Mouse (Mus musculus) cerebellum, adult 11 months (tissue): ENCODE measurements at regions not wholly inside any gene's neighbourhood (a gene's known extent, or its start where the extent isn't known, plus 50 kb on each side); places are given as distances from the start of the nearest gene placed in this dataset.
A peak's percentile ranks its signal among the peaks of the same experiment; 100 is the strongest.

Experiments
- DNase-seq: peaks from one replicate; pipeline ENCODE4 v3.0.0; 2022

GRCm38 (mm10) chr13:84345791-84346511, 123.9 kb downstream of the Tmem161b start:
- peak; percentile 26 for DNase-seq

DNA sequence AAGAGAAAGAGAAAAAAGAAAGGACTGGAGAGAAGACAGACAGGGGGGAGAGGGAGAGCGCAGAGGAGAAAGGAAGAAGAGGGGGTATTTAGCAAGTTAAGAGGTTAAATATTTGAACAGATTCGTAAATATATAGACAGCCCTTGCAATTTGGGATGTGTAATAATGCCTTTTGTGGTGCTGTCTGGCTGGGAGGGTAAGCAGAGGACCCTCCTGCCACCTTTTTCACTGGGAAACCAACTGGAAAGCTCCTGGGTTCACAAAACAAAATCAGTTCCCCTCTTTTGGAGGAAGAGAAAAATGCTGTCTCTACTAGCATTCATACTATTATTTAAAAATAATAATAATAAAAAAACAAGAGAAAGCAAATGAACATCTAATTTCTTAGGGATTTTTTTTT, 124.5 kb downstream of the Tmem161b start:
- DNase-seq, result no peak

DNA sequence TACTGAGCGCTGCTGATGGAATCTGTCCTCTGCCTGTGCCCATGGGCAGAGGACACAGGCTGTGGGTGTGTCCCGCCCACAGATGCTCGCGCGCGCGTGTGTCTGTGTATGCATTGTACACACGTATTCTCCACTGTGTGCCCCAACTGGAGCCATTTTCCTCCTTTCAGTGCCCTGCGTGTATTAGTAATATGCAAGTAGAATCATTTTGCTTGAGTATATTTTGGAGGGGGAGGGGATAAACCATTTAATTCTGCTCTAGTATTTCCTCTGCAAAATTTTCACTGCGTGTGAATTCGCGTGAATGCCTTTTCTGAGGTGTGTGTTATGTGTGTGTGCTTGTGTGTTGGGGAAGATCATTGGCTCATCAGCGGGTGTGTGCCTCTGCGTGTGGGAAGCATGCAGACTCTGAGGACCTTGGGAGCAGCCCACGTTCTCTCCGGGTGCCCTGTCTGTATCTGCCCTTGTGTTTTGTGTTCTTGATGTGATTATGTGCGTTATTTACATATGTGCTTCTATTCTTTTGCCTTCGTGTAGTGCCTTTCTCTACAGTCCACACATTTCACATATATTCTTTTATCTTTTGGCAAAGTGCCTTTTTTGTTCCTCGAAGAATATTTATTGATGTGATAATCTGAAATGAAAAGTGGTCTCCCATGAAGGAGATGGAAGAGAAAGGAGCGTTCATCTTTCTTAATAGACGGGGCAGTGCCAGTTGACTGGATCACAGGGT, 125.3 kb downstream of the Tmem161b start:
- DNase-seq, result peak; percentile 59

GRCm38 (mm10) chr13:84347914-84348700, 126.0 kb downstream of the Tmem161b start:
- peak; percentile 99 for DNase-seq

GRCm38 (mm10) chr13:84348701-84348975, 126.5 kb downstream of the Tmem161b start:
- no peak for DNase-seq

- DNase-seq, result peak; percentile 69
These were observed 127.1 kb downstream of the Tmem161b start for GRCm38 (mm10) chr13:84349001-84349720.

- no peak for DNase-seq
These were observed 127.6 kb downstream of the Tmem161b start for GRCm38 (mm10) chr13:84349721-84350040.

- no peak for DNase-seq
These were observed 128.7 kb downstream of the Tmem161b start for GRCm38 (mm10) chr13:84350791-84351190.

DNA sequence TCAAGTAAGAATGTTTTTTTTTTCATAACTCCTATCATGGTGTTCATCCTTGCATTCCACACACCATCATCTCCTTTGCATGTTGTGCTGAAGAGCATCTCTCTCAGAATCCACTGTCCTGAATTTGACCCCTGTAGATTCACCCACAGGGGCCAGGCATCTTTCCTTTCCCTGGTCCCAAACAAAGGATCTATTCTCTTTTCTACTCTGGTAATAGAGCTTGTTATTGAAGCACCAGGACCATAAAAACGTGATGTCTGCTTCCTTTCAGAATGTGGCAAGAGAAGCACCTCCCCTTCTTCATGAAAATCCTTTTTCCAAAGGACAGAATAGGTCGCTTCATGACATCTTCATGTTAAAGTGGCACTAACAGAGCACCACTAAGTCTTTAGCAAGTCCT, 134.4 kb downstream of the Tmem161b start:
- DNase-seq, result no peak

GRCm38 (mm10) chr13:84360536-84360935, 138.4 kb downstream of the Tmem161b start:
- no peak for DNase-seq

- no peak for DNase-seq
These were observed 142.0 kb downstream of the Tmem161b start for GRCm38 (mm10) chr13:84364069-84364468.

DNA sequence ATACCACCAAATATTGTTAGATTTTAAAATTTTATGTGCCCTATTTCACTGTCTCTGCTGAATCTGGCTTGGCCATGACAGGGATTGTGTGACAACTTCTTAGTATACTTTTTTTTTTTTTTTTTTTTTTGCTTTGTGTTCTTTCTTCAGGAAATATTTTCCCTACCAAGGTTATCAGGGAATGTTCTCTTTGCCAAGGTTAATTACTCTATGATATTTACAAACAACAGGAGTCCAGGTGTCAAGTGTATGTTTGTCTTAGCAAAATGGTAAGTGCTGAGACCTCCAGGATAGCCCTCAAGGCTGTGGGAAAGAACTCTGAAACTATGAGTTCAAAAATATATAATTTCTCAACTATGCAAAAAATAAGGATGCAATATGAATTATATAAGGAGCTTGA, 143.4 kb downstream of the Tmem161b start:
- no peak for DNase-seq

GRCm38 (mm10) chr13:84366017-84366416, 143.9 kb downstream of the Tmem161b start:
- DNase-seq, result no peak

- no peak for DNase-seq
These were observed 144.7 kb downstream of the Tmem161b start for GRCm38 (mm10) chr13:84366839-84367238.

DNA sequence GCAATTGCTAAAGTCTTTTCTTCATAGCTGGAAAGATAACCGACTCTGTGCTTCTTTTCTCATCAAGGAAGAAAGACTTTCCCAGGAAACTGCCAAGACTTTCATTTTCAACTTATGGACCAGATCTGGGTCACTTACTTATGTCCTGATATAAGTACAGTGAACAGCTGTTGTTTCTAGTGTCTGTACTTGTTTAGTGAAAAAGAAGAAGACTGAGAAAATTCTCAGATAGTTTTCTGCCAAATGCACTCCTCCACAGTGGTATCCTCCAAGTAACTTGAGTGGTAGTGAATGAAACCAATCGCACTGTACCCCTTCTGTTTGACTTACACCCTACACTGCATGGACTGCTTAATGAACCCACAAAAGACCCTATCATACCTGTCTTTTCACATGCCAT, 146.1 kb downstream of the Tmem161b start:
- DNase-seq, result no peak

- no peak for DNase-seq
These were observed 152.7 kb downstream of the Tmem161b start for GRCm38 (mm10) chr13:84374711-84375257.

- no peak for DNase-seq
These were observed 153.8 kb downstream of the Tmem161b start for GRCm38 (mm10) chr13:84375941-84376340.

DNA sequence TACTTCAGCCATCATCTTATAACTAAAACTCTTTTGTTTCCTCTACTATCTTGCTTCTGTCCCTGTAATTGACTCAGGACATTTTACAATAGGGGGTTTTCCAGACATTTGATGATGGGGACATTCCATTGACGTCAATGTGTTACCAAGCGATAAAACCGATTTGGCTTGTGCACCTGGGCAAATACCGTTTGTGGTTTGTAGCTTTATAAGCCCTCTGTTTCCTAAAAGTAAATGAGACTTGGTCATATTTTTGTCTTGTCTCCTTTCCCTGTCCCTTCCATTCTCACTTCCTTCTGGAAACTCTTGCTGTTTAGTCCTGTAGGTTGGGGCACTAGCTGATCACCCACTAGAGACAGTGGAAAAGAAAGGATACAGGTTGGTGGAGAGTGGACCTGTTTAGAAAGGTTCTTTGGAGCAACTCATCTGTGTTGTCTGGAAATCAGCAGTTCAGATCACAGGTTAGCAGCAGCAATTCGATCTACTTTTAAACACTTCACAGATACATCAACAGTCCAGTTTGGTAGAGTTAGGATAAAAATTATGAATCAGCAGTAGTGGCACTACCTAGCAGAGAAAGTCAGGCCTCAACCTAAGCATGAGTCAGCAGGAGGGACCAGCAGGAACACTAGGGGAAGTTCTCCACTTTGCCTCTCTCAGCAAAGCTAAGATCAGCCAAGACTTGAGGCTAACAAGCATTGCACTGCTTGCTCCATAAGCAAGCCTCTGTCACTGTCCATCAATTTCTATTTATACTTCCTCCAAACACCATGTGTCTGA, 156.6 kb downstream of the Tmem161b start:
- DNase-seq, result no peak

- no peak for DNase-seq
These were observed 169.5 kb downstream of the Tmem161b start for GRCm38 (mm10) chr13:84391554-84391953.

DNA sequence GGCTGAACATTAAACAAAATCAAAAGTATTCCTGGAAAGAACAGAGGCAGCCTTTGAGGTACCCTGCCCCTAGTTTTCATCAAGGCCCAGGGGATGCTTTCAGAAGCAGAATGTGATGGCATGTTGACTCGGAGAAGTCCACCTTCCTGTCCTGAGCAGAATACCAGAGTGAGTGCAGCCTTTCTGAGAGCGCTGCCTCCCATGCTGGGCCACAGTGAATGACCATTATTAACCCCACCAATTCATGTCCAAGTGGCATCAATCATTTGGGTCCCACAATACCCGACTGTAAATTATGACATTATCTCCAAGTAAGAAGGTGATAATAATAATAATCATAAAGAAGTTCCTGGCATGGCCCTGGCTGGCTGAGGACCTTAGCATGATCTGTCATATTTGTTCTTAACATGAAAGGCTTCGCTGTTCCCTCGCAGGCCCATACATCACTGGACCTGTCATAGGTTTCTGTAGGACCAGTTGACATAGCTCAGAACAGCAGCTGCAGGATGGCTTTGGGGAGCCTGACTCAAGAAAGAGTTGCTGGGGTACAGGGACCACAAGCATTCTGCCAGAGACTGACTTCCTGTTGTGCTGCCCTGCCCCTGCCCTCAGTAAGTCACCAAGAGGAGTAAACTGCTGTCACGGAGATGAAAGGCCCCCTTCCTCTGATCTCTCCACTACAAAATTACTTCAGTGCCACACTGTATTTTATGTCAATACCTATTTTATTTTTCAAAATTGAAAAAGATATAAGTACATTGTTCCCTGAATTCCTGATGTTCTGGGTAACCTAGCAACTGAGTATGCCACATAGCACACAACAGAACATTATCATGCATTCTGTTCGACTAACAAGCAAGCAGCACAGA, 176.6 kb downstream of the Tmem161b start:
- no peak for DNase-seq
